Mouse (Mus musculus): ENCODE measurements at regions not wholly inside any gene's neighbourhood (a gene's known extent, or its start where the extent isn't known, plus 50 kb on each side); places are given as distances from the start of the nearest gene placed in this dataset.

GRCm38 (mm10) chr8:44839504-44840209 is 95.6 kb upstream of the Fat1 start:
- DNase-seq = no peak

GRCm38 (mm10) chr8:44840646-44841045 is 94.6 kb upstream of the Fat1 start:
- DNase-seq = no peak

DNA sequence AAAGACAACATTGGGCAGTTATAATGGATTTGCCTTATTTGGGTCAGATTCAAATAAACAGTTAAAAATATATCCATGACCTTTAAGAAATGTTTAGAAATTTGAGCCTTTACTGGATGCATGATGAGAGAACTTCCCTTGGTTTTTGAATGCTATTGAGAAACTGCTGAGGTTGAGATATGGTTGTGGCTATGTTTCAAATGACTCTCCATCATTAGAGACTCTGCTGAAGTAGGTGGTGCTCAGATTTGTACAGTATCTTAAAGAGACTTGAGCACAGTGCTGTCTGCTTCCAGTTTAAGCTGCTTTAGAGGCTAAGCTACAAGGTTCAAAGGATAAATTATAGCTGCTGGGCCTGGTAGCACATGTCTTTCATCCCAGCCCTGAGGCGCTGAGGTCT is 90.9 kb upstream of the Fat1 start:
- DNase-seq = no peak

DNA sequence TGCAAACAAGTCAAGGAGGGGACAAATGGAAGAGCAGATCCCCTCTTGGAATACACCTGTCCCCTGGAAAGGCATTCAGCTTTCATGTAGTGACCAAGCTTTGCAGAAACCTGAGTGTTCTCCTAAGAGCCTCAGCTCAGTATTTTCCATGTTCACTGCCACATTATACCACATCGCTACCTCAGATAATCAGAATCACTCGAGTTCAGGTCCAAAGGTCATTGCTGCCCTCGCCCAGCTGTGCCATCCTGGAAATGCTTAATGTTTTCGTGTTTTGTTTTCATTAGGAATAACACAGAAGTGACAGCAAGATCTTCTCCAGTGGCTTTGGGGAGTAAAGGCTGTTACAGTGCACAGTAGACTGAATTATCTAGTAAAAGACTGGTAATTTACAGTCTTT is 83.0 kb upstream of the Fat1 start:
- DNase-seq = peak in 1 of 2 experiments; percentile 20

GRCm38 (mm10) chr8:44855115-44855514 is 80.1 kb upstream of the Fat1 start:
- no peak for DNase-seq

DNA sequence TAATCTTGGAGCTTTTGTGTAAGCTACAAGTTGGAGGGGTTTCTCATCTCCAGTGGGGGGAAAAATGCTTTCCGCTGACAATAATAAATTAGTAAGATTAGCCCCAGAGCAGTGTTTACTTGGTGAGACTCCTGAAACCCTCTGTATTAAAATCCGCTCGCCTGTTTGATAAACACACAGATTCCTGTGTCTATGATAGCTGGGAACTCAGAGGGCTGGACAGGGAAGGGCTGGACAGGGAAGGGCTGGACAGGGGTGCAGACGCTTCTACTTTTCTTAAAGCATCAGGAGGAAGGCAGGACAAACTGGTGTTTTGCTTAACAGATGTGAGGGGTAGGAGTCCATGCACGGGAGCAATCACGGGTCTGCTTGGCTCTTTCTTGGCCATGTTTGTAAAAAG is 68.0 kb upstream of the Fat1 start:
- DNase-seq = no peak

GRCm38 (mm10) chr8:44867666-44868065 is 67.6 kb upstream of the Fat1 start:
- DNase-seq = no peak

GRCm38 (mm10) chr8:44877066-44877465 is 58.2 kb upstream of the Fat1 start:
- no peak for DNase-seq

GRCm38 (mm10) chr8:44878208-44878607 is 57.0 kb upstream of the Fat1 start:
- no peak for DNase-seq

DNA sequence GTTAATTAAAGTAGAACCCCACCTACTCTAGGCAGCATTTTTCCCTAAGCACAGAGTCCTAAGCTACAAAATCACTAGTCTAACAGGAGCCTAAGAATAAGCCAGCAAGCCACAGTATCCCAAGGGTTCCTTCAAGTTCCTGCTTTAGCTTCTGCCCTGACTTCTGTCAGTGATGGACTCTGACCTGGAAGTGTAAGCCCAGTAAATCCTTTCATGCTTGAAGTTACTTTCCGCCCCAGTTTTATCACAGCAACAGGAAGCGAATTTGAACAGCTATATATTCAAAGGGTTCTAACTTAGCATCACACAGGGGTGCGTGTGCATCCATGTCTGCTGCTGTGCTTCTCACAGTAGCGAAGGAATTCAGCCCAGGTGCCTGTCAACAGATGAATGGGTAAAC is 56.1 kb upstream of the Fat1 start:
- no peak for DNase-seq

- no peak for DNase-seq
These were observed 50.7 kb upstream of the Fat1 start for GRCm38 (mm10) chr8:44884399-44885006.
